Mouse (Mus musculus) left cerebral cortex, adult 8-10 months (tissue): ENCODE results near the gene Vwa3b. TPM values are rescaled to one million over a fixed set of nuclear protein-coding genes. Genes with fewer than 3 reads are reported as not detected.

Source experiments
- DNase-seq, 2 experiments: peaks; one replicate each; pipeline ENCODE4 v3.0.0; 2022; ENCODE audit warnings: low spot score in 2 of 2
- total RNA-seq, 4 experiments: library from RNA; stranded (reverse); gene quantifications; 2 replicates each; pipeline ENCODE4 v1.2.4; 2022

The Vwa3b gene
- total RNA-seq, 4 experiments from 2014 or later: 0.67 to 1.8 (median 1.5) TPM

- no peak for DNase-seq
Measured at GRCm38 (mm10) chr1:37009880-37010279, 16.5 kb upstream of the Vwa3b start.

GRCm38 (mm10) chr1:37011626-37012209 lies 14.7 kb upstream of the Vwa3b start:
- no peak for DNase-seq

- DNase-seq: no peak
Measured at GRCm38 (mm10) chr1:37013006-37013405, 13.4 kb upstream of the Vwa3b start.

- DNase-seq: no peak
Measured at GRCm38 (mm10) chr1:37013687-37014086, 12.7 kb upstream of the Vwa3b start.

GRCm38 (mm10) chr1:37019017-37019416 lies 7.4 kb upstream of the Vwa3b start:
- DNase-seq: no peak

- no peak for DNase-seq
Measured at GRCm38 (mm10) chr1:37022704-37023103, 3.7 kb upstream of the Vwa3b start.

GRCm38 (mm10) chr1:37024736-37025135 lies 1.7 kb upstream of the Vwa3b start:
- DNase-seq: no peak

- DNase-seq: no peak
Measured at GRCm38 (mm10) chr1:37025376-37025775, 1.0 kb upstream of the Vwa3b start.

GRCm38 (mm10) chr1:37026866-37027265 lies 470 bp downstream of the Vwa3b start:
- DNase-seq: no peak

GRCm38 (mm10) chr1:37028439-37029153 lies 2.2 kb downstream of the Vwa3b start:
- no peak for DNase-seq

- DNase-seq: peak; percentile 25 to 32
Measured at GRCm38 (mm10) chr1:37029154-37029907, 2.9 kb downstream of the Vwa3b start.

GRCm38 (mm10) chr1:37029942-37030341 lies 3.5 kb downstream of the Vwa3b start:
- DNase-seq: no peak

- DNase-seq: no peak
Measured at GRCm38 (mm10) chr1:37030693-37031092, 4.3 kb downstream of the Vwa3b start.

GRCm38 (mm10) chr1:37035879-37036278 lies 9.5 kb downstream of the Vwa3b start:
- DNase-seq: no peak

GRCm38 (mm10) chr1:37041126-37041525 lies 14.7 kb downstream of the Vwa3b start:
- DNase-seq: no peak

- DNase-seq: no peak
Measured at GRCm38 (mm10) chr1:37041856-37042255, 15.5 kb downstream of the Vwa3b start.

- DNase-seq: no peak
Measured at GRCm38 (mm10) chr1:37042769-37043168, 16.4 kb downstream of the Vwa3b start.

GRCm38 (mm10) chr1:37043196-37043595 lies 16.8 kb downstream of the Vwa3b start:
- no peak for DNase-seq

- DNase-seq: no peak
Measured at GRCm38 (mm10) chr1:37045472-37045871, 19.1 kb downstream of the Vwa3b start.

- DNase-seq: no peak
Measured at GRCm38 (mm10) chr1:37049159-37049558, 22.8 kb downstream of the Vwa3b start.

GRCm38 (mm10) chr1:37053691-37054090 lies 27.3 kb downstream of the Vwa3b start:
- no peak for DNase-seq

- no peak for DNase-seq
Measured at GRCm38 (mm10) chr1:37056831-37057561, 30.6 kb downstream of the Vwa3b start.
